Mouse (Mus musculus) kidney, embryonic 15.5 days (tissue): ENCODE measurements around the gene Wnt6. TPM values are rescaled to one million over a fixed set of nuclear protein-coding genes. Genes with fewer than 3 reads are reported as not detected.

Source experiments
- ATAC-seq: fragments of 200-750 bp; cut with Nextera tagmentation; replicated peaks from 2 replicates; pipeline ENCODE4 v1.8.0; 2017; ENCODE audit warnings: moderate TSS enrichment; ENCODE audit not compliant: low FRiP score
- H3K27ac ChIP-seq: fragments of 300-500 bp; sonication (generic); 2 replicates; pipeline ENCODE4 v1.5.1; 2015; ENCODE audit warnings: mild to moderate bottlenecking, inconsistent platforms
- H3K27me3 ChIP-seq: fragments of 300-500 bp; sonication (generic); 2 replicates; pipeline ENCODE4 v1.6.1; 2015; ENCODE audit warnings: inconsistent platforms
- H3K36me3 ChIP-seq: fragments of 300-500 bp; sonication (generic); 2 replicates; pipeline ENCODE4 v1.6.1; 2015; ENCODE audit warnings: inconsistent platforms
- H3K4me1 ChIP-seq: fragments of 300-500 bp; sonication (generic); 2 replicates; pipeline ENCODE4 v1.6.1; 2015; ENCODE audit warnings: inconsistent platforms
- H3K4me2 ChIP-seq: fragments of 300-500 bp; sonication (generic); 2 replicates; pipeline ENCODE4 v1.6.1; 2015; ENCODE audit warnings: moderate library complexity, mild to moderate bottlenecking, inconsistent platforms
- H3K4me3 ChIP-seq: fragments of 300-500 bp; sonication (generic); replicated peaks from 2 replicates; pipeline ENCODE4 v1.5.1; 2015; ENCODE audit warnings: mild to moderate bottlenecking, inconsistent platforms
- H3K9ac ChIP-seq: fragments of 300-500 bp; sonication (generic); 2 replicates; pipeline ENCODE4 v1.6.1; 2015; ENCODE audit warnings: mild to moderate bottlenecking, inconsistent platforms
- H3K9me3 ChIP-seq: fragments of 300-500 bp; sonication (generic); replicated peaks from 2 replicates; pipeline ENCODE4 v1.6.1; 2016; ENCODE audit warnings: inconsistent platforms
- WGBS: fragments of 180-500 bp; shearing (Covaris S2); methylation state at CpG from one replicate; pipeline ENCODE4 v1.1.7; 2015; ENCODE audit warnings: mixed read lengths; 5-methylcytosine and 5-hydroxymethylcytosine counted together
- polyA plus RNA-seq: library from polyadenylated mRNA; unstranded; fragments of >200 nt; fragmentation: Nextera tagmentation; extraction: Ambion mirVana; gene quantifications from 2 replicates; pipeline ENCODE4 v1.2.1, GENCODE M21; 2015

The Wnt6 gene
- polyA plus RNA-seq, 1 experiment from 2014 or later = 2.0 TPM

GRCm38 (mm10) chr1:74752833-74753232 lies 18.9 kb upstream of the Wnt6 start:
- Histone ChIP-seq H3K4me1 (peaks cover 14% of the 10 kb centered on the region), H3K9me3 (no peaks in the 10 kb centered on the region), H3K4me2 (no peak overlapping the region), H3K4me3 (no peak overlapping the region), H3K9ac (no peak overlapping the region), H3K36me3 (no peaks in the 10 kb centered on the region), H3K27me3 (peaks cover 16% of the 10 kb centered on the region), H3K27ac (no peak overlapping the region)
- ATAC-seq = no peak
- WGBS = 97% methylated on average over 3 of the region's 3 CpGs

- peaks cover 15% of the 10 kb centered on the region for H3K27me3 ChIP-seq
- no peaks in the 10 kb centered on the region for H3K9me3 ChIP-seq
- H3K27ac ChIP-seq = no peak overlapping the region
- 71% methylated on average over 8 of the region's 8 CpGs for WGBS
- no peak overlapping the region for H3K9ac ChIP-seq
- no peak overlapping the region for H3K4me3 ChIP-seq
- H3K4me1 ChIP-seq = peaks cover 12% of the 10 kb centered on the region
- ATAC-seq = no peak
- H3K36me3 ChIP-seq = no peaks in the 10 kb centered on the region
- no peak overlapping the region for H3K4me2 ChIP-seq
Measured at GRCm38 (mm10) chr1:74753266-74753974, 18.3 kb upstream of the Wnt6 start.

- no peak overlapping the region for H3K9ac ChIP-seq
- 39% methylated on average over 5 of the region's 5 CpGs for WGBS
- no peaks in the 10 kb centered on the region for H3K9me3 ChIP-seq
- peaks cover 3% of the 10 kb centered on the region for H3K4me1 ChIP-seq
- ATAC-seq = no peak
- no peak overlapping the region for H3K27ac ChIP-seq
- H3K36me3 ChIP-seq = no peaks in the 10 kb centered on the region
- no peak overlapping the region for H3K4me2 ChIP-seq
- peaks cover 10% of the 10 kb centered on the region for H3K27me3 ChIP-seq
- H3K4me3 ChIP-seq = no peak overlapping the region
Measured at GRCm38 (mm10) chr1:74754175-74754785, 17.4 kb upstream of the Wnt6 start.

GRCm38 (mm10) chr1:74759773-74760172 lies 11.9 kb upstream of the Wnt6 start:
- 26% methylated on average over 4 of the region's 4 CpGs for WGBS
- ATAC-seq = no peak

GRCm38 (mm10) chr1:74763081-74763480 lies 8.6 kb upstream of the Wnt6 start:
- H3K4me2 ChIP-seq = no peak overlapping the region
- H3K4me1 ChIP-seq = no peaks in the 10 kb centered on the region
- WGBS = 3% methylated on average over 6 of the region's 6 CpGs
- peaks cover 65% of the 10 kb centered on the region for H3K27me3 ChIP-seq
- H3K36me3 ChIP-seq = no peaks in the 10 kb centered on the region
- H3K27ac ChIP-seq = no peak overlapping the region
- H3K9ac ChIP-seq = no peak overlapping the region
- no peak overlapping the region for H3K4me3 ChIP-seq
- ATAC-seq = no peak
- no peaks in the 10 kb centered on the region for H3K9me3 ChIP-seq

More at GRCm38 (mm10) chr1:74759773-74760172, 11.9 kb upstream of the Wnt6 start:
- no peaks in the 10 kb centered on the region for H3K36me3 ChIP-seq
- H3K27ac ChIP-seq = no peak overlapping the region
- H3K4me2 ChIP-seq = no peak overlapping the region
- peaks cover 44% of the 10 kb centered on the region for H3K27me3 ChIP-seq
- no peaks in the 10 kb centered on the region for H3K9me3 ChIP-seq
- no peak overlapping the region for H3K4me3 ChIP-seq
- no peak overlapping the region for H3K9ac ChIP-seq
- no peaks in the 10 kb centered on the region for H3K4me1 ChIP-seq

- WGBS = 2% methylated on average over 35 of the region's 35 CpGs
- Histone ChIP-seq H3K9ac (no peak overlapping the region), H3K27ac (no peak overlapping the region), H3K4me2 (peak overlapping the region; percentile 84), H3K4me3 (peak overlapping the region; percentile 50), H3K9me3 (no peaks in the 10 kb centered on the region), H3K27me3 (peaks cover 90% of the 10 kb centered on the region), H3K36me3 (no peaks in the 10 kb centered on the region), H3K4me1 (peaks cover 49% of the 10 kb centered on the region)
- ATAC-seq = 0 out of 2 replicates have a peak, but pooled peaks have one; percentile 5
Measured at GRCm38 (mm10) chr1:74770727-74771466, 795 bp upstream of the Wnt6 start.

- H3K27me3 ChIP-seq = peaks cover 92% of the 10 kb centered on the region
- 0 out of 2 replicates have a peak, but pooled peaks have one; percentile 16 for ATAC-seq
- H3K9ac ChIP-seq = peak overlapping the region; percentile 36; the same call in 1 of the 2 replicates
- no peaks in the 10 kb centered on the region for H3K36me3 ChIP-seq
- WGBS = 2% methylated on average over 25 of the region's 26 CpGs
- H3K27ac ChIP-seq = no peak overlapping the region
- peak overlapping the region; percentile 84 for H3K4me2 ChIP-seq
- peak overlapping the region; percentile 50 for H3K4me3 ChIP-seq
- peaks cover 54% of the 10 kb centered on the region for H3K4me1 ChIP-seq
- H3K9me3 ChIP-seq = no peaks in the 10 kb centered on the region
Measured at GRCm38 (mm10) chr1:74771467-74771844, 236 bp upstream of the Wnt6 start.

- peak overlapping the region; percentile 84 for H3K4me2 ChIP-seq
- H3K27me3 ChIP-seq = peaks cover 92% of the 10 kb centered on the region
- H3K9me3 ChIP-seq = no peaks in the 10 kb centered on the region
- H3K36me3 ChIP-seq = no peaks in the 10 kb centered on the region
- peaks cover 54% of the 10 kb centered on the region for H3K4me1 ChIP-seq
- under 1% methylated on average over 48 of the region's 51 CpGs for WGBS
- no peak for ATAC-seq
- peak overlapping the region; percentile 36 for H3K9ac ChIP-seq
- H3K27ac ChIP-seq = no peak overlapping the region
- peak overlapping the region; percentile 50 for H3K4me3 ChIP-seq
Measured at GRCm38 (mm10) chr1:74771931-74772620, 384 bp downstream of the Wnt6 start.

GRCm38 (mm10) chr1:74773136-74773535 lies 1.4 kb downstream of the Wnt6 start:
- peak overlapping the region; percentile 50 for H3K4me3 ChIP-seq
- no peak overlapping the region for H3K9ac ChIP-seq
- peaks cover 91% of the 10 kb centered on the region for H3K27me3 ChIP-seq

GRCm38 (mm10) chr1:74774062-74774461 lies 2.4 kb downstream of the Wnt6 start:
- Histone ChIP-seq H3K4me3 (no peak overlapping the region), H3K27me3 (peaks cover 93% of the 10 kb centered on the region), H3K27ac (no peak overlapping the region), H3K9ac (no peak overlapping the region), H3K4me1 (peaks cover 54% of the 10 kb centered on the region), H3K9me3 (no peaks in the 10 kb centered on the region), H3K36me3 (no peaks in the 10 kb centered on the region), H3K4me2 (no peak overlapping the region)
- WGBS = 13% methylated on average over 7 of the region's 7 CpGs
- ATAC-seq = no peak

More at GRCm38 (mm10) chr1:74773136-74773535, 1.4 kb downstream of the Wnt6 start:
- no peaks in the 10 kb centered on the region for H3K9me3 ChIP-seq
- peaks cover 54% of the 10 kb centered on the region for H3K4me1 ChIP-seq
- H3K27ac ChIP-seq = no peak overlapping the region
- H3K36me3 ChIP-seq = no peaks in the 10 kb centered on the region
- H3K4me2 ChIP-seq = peak overlapping the region; percentile 84
- peak; percentile 92 for ATAC-seq
- under 1% methylated on average over 15 of the region's 15 CpGs for WGBS

- Histone ChIP-seq H3K4me3 (no peak overlapping the region), H3K27me3 (peaks cover 88% of the 10 kb centered on the region)
Measured at GRCm38 (mm10) chr1:74775816-74776215, 4.1 kb downstream of the Wnt6 start.

More at GRCm38 (mm10) chr1:74775816-74776215, 4.1 kb downstream of the Wnt6 start:
- no peak overlapping the region for H3K4me2 ChIP-seq
- no peak overlapping the region for H3K27ac ChIP-seq
- ATAC-seq = no peak
- WGBS = 13% methylated on average over 5 of the region's 5 CpGs
- H3K9me3 ChIP-seq = no peaks in the 10 kb centered on the region
- H3K9ac ChIP-seq = no peak overlapping the region
- H3K4me1 ChIP-seq = peaks cover 38% of the 10 kb centered on the region
- no peaks in the 10 kb centered on the region for H3K36me3 ChIP-seq
